Mouse (Mus musculus): ENCODE measurements at regions not wholly inside any gene's neighbourhood (a gene's known extent, or its start where the extent isn't known, plus 50 kb on each side); places are given as distances from the start of the nearest gene placed in this dataset.

- no peak for TF ChIP-seq CTCF (IDR thresholded peaks at IDR 0.05; ENCODE audit: low read depth, low read length)
- no peak for TF ChIP-seq TAL1 (conservative IDR thresholded peaks at IDR 0.05; ENCODE audit: low read depth, low read length)
- TF ChIP-seq GATA1 (IDR thresholded peaks at IDR 0.05; ENCODE audit: borderline replicate concordance, low read length): no peak
- no peak for TF ChIP-seq GATA2 (IDR thresholded peaks at IDR 0.05; ENCODE audit: borderline replicate concordance, low read depth, low read length)
- TF ChIP-seq POLR2AphosphoS5 (IDR thresholded peaks at IDR 0.05; ENCODE audit: insufficient replicate concordance, low read depth, low read length): no peak
These were observed 80.4 kb upstream of the Bcor start for GRCm38 (mm10) chrX:12240505-12241011.

Data from G1E (cell line).